Mouse (Mus musculus): ENCODE results near the gene Trim7. TPM values are rescaled to one million over a fixed set of nuclear protein-coding genes. Genes with fewer than 3 reads are reported as not detected.
"Not testable (repeated sequence)": the region's sequence is repeated elsewhere in the genome, so short reads cannot be mapped to it uniquely, and the experiment has no call there.

The Trim7 gene
- total RNA-seq, 1 experiment from 2014 or later: 4.3 TPM

DNA sequence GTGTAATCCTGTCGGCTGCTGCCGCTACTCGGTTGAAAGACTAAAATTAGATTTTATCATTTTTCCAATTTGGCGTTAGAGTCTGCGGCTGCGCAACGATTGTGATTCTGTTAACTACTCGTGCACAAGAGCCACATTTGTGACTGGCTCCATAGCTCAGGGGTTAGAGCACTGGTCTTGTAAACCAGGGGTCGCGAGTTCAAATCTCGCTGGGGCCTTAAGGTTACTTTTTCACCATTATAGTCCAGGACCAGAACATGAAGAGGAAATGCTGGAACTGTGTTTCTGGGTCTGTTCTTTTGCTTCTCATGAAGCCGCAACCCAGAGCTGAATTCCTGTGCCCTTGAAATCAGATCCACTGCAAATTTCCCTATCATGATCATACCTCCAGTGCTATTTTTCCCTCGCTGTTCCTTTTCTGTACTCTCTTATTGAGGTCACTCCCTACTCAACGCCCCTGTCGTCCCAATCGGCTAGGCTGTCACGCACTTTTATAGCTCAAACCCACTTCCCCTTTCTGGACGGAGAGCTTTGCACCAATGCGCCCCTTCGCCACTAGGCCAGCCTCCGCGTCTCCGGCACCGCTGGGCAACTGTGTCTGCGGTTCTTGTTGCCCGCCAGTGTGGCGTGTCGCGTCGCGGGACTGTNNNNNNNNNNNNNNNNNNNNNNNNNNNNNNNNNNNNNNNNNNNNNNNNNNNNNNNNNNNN is 27.7 kb downstream of the Trim7 start:
- peak; percentile 63 to 65 for ATAC-seq (replicated peaks in 1 of 2; ENCODE audit: insufficient read depth in 1 of 2, low FRiP score in 2 of 2, low TSS enrichment in 1 of 2, low read depth in 1 of 2, poor library complexity in 2 of 2, severe bottlenecking in 2 of 2)

DNA sequence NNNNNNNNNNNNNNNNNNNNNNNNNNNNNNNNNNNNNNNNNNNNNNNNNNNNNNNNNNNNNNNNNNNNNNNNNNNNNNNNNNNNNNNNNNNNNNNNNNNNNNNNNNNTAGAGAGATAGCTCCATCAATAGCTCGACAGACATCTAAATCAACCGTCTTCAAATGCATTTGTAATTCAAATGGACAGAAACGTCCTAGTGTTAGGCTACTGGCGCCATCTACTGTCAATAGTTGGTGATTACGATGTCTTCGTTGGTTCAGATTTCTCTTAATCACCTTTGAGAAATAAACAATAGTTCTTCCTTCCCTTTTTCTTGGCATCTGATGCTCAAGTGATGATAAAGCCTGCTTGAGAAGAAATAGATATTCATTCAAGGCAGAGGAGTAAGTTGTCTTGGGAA is 33.1 kb downstream of the Trim7 start:
- ATAC-seq (replicated peaks in 1 of 2; ENCODE audit: insufficient read depth in 1 of 2, low FRiP score in 2 of 2, low TSS enrichment in 1 of 2, low read depth in 1 of 2, poor library complexity in 2 of 2, severe bottlenecking in 2 of 2): peak in 1 of 2 experiments; percentile 38; a peak in 1 of 4 replicates

DNA sequence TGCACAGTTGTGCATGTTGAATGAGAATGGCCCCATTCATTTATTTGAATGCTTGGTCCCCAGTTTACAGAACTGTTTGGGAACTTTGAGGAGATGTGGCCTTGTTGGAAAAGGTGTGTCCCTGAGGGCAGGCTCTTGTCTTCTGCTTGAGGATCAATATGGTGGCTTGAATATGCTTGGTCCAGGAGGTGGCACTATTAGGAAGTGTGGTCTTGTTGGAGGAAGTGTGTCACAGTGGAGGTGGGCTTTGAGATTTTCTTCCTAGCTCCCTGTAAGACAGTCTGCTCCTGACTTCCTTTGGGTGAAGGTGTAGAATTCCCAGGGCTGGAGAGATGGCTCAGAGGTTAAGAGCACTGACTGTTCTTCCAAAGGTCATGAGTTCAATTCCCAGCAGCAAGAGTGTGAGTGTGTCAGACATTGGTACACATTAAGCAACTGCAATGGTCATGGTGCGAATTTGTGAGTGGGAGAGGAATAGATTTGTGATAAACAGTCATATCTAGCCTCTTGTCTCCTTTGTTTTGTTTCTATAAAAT is 36.9 kb downstream of the Trim7 start:
- ATAC-seq (replicated peaks in 1 of 2; ENCODE audit: insufficient read depth in 1 of 2, low FRiP score in 2 of 2, low TSS enrichment in 1 of 2, low read depth in 1 of 2, poor library complexity in 2 of 2, severe bottlenecking in 2 of 2): no peak

DNA sequence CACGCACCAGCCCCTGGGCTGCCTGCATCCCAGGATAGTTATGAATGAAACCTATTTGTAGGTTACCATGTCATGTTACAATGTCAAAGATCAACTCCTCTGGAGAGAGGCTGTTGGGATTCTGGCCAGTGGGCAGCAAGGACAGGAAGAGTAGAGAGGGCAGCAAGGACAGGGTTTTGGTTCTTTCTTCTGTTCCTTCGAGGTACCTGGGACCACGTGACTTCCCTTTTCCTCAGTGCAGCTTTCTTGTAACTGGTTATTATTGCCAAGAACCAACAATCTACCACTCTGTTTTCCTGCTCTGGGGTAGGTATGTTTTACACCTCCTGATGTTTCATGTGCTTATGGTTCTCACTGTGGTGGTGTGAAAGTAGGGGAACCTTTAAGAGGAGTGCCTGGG is 37.9 kb downstream of the Trim7 start:
- ATAC-seq (replicated peaks in 1 of 2; ENCODE audit: insufficient read depth in 1 of 2, low FRiP score in 2 of 2, low TSS enrichment in 1 of 2, low read depth in 1 of 2, poor library complexity in 2 of 2, severe bottlenecking in 2 of 2): 0 out of 4 replicates have a peak, but pooled peaks of 1 of the 2 experiments have one; percentile 18

DNA sequence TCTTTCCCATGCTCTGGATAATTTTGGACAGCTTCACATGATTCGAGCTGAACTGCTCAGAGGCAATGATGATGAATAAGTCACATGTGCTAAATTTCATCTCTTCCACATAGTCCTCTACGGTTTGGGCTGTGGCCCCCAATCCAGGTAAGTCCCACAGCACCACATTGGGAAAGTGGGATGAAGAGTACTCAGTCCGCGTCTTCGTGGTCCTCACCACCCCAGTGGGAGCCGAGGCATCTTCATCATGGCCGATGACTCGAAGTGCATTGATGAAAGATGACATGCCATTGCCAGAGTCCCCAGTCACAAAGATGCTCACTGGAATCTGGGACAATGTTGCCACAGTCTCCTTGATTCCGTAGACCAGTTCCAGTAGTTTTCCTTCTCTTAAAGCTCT is 40.5 kb downstream of the Trim7 start:
- ATAC-seq (replicated peaks in 1 of 2; ENCODE audit: insufficient read depth in 1 of 2, low FRiP score in 2 of 2, low TSS enrichment in 1 of 2, low read depth in 1 of 2, poor library complexity in 2 of 2, severe bottlenecking in 2 of 2): no peak

DNA sequence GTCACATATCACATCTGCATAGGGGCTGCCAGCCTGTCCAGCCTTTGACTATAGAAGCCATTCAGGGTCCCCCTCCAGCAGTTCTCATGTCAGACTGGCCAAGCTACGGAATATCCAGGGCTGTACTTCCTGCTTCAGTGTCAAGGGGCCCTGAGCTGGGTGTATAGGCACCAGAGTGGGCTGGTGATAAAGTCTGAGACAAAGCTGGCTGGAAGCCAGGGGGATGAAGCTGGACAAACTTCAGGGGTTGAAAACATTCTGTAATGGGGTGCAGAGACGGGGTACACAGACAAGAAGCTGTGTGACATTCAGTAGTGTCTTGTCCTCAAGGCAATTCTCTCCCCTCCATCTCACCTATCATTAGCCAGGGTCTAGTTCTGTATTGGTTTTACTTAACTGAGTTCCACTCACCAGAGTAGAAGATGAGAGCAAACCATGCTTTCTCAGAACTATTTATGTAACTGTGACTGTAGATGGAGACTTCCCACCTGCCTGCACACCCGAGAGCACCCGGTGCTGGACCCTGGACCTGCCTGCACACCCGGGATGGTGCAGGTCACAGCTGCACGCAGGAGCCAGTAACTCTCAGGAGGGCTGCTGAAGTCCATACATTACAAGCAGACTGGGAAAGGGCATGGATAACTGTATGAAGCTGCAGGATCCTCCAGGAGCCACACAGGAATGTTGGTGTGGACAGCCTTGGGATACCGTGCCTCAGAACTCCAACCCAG is 43.6 kb downstream of the Trim7 start:
- ATAC-seq (replicated peaks in 1 of 2; ENCODE audit: insufficient read depth in 1 of 2, low FRiP score in 2 of 2, low TSS enrichment in 1 of 2, low read depth in 1 of 2, poor library complexity in 2 of 2, severe bottlenecking in 2 of 2): no peak

DNA sequence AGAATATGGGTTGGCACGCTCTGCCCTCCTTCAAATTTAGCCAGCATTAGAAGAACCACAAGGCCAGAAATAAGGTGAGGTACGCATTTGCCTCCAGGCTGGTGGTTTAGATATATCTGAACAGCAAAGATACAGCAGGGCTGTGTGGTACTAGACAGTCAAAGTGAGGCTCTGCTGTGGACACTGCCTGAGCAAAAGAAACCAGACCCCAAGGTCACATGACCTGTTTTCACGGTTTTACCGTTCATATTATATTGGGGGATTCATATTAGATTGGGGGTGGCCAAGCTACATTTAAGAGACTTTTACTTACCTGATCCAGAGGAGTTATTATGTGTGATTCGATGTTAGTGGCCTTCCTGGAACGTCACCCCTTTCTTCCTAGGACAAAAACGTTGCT is 44.8 kb downstream of the Trim7 start:
- no peak for ATAC-seq (replicated peaks in 1 of 2; ENCODE audit: insufficient read depth in 1 of 2, low FRiP score in 2 of 2, low TSS enrichment in 1 of 2, low read depth in 1 of 2, poor library complexity in 2 of 2, severe bottlenecking in 2 of 2)

DNA sequence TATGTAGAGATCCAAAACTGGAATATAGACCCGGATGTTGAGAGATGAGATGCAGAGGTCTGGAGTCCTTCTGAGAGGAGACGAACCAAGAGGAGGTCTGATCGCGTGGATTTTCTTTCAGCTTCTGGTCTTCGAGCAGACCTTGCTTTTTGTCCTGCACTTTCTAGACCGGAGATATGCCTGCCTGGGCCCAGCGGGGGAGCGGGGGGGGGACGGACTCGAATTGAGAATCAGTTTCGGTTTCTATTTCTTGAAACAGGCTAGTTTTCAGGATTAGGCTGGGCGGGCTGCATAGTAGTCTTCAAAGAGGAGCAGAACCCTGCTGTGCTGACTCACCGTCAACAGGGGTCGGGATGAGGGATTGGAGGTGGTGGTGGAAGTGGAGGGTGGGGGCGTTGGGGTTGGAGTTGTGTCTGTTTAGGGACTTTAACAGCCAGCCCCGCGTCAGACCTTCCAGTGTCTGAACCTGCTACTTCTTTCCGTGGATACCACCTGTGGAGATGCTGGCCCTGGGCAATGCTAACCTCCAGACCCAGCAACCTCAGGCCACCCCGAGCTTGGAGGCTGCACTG is 45.3 kb downstream of the Trim7 start, which contains the start of gene Irgm1:
TSS of gene Irgm1 (minus strand) at position 483 of the 572 bp plus-strand sequence.
- peak; percentile 49 to 51 for ATAC-seq (replicated peaks in 1 of 2; ENCODE audit: insufficient read depth in 1 of 2, low FRiP score in 2 of 2, low TSS enrichment in 1 of 2, low read depth in 1 of 2, poor library complexity in 2 of 2, severe bottlenecking in 2 of 2)

DNA sequence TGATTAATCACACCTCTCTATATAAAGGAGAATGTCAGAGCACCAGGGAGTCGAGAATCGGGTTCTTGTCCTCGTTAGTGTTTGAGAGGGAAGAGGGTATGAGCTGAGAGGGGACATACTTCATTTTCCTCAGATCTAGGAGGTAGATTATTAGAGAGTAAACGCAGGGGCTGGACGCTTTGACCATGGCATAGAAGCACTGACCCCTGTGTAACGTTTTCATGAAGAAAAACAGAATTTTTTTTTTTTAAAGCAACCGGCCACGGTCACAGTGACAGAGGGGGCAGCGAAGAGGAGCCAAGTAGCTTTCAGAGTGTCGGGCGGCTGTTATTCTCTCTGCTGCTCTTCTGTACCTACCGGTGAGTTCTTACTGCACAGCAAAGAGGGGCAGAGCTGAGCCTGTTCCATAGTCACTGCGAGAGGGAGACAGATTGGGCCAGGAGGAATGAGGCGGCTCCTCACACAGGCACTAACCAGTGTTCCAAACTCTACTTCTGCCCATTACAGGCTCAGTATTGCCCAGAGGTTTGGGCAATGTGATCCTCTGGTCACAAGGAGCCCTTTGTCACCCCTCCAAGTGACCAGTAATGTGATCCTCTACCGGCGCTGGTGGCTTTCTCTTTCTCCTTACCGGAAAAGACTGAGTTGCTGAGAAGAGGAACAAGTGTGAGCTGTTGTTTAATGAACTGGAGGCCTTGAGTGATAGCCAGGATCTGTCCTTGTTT is 46.0 kb downstream of the Trim7 start:
- peak; percentile 13 to 40 for ATAC-seq (replicated peaks in 1 of 2; ENCODE audit: insufficient read depth in 1 of 2, low FRiP score in 2 of 2, low TSS enrichment in 1 of 2, low read depth in 1 of 2, poor library complexity in 2 of 2, severe bottlenecking in 2 of 2)

DNA sequence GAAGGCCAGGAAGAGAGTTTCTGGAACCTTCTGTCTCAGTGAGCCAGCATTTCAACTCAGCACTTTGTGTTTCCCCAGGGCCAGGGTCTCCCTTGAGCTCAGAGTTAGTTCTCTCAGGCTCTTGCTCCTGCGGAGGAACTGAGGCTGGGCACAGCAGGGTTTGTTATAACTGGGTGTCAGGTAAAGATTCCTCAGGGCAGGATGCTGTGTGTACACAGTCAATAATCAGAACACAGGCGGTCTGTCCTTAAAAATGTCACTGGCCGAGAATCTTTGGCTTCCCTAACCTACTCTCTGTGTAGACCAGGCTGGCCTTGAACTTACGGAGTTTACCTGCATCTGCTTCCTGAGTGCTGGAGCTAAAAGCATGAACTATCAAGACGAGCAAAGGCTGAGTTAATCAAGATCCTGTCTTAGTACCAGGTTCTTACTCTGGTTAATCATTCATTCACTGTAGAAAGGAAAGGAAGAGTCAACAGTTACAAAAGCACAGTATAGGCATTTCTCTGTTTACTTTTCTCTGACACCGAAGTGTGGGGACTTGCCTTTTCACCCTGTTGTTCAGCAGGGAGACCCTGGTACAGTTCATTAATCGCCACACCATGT is 46.9 kb downstream of the Trim7 start:
- no peak for ATAC-seq (replicated peaks in 1 of 2; ENCODE audit: insufficient read depth in 1 of 2, low FRiP score in 2 of 2, low TSS enrichment in 1 of 2, low read depth in 1 of 2, poor library complexity in 2 of 2, severe bottlenecking in 2 of 2)

DNA sequence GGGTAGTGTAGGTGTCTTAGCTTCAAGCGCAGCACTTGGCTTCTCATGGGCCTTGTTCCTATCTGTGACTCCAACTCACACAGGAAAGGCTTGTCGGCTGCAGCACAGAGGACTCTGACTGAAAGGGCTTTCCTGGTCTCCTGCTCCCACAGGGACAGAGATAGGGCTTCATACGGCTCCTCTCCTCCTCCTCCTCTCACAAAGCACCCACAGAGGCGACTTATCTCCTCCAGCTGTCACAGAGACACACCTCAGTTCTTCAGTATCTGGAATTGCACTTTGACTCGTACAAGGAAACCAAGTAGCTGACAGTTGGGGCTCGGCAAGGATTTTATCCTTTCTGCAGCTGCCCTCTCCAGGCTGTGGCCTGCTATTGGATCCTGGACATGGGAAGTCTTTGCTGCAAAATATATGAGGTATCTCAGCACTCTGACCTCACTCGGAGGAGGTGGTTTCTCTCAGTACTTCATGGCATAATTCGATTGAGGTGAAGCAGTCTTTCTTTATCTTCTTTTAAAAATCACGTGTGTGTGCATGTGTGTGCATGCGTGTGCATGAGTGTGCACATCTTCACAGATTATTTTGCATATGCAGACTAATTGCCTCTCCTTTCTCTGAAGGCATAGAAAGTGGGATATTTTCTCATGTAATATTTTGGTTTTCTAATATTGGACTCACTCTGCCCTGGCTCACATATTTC is 47.8 kb downstream of the Trim7 start:
- ATAC-seq (replicated peaks in 1 of 2; ENCODE audit: insufficient read depth in 1 of 2, low FRiP score in 2 of 2, low TSS enrichment in 1 of 2, low read depth in 1 of 2, poor library complexity in 2 of 2, severe bottlenecking in 2 of 2): no peak

DNA sequence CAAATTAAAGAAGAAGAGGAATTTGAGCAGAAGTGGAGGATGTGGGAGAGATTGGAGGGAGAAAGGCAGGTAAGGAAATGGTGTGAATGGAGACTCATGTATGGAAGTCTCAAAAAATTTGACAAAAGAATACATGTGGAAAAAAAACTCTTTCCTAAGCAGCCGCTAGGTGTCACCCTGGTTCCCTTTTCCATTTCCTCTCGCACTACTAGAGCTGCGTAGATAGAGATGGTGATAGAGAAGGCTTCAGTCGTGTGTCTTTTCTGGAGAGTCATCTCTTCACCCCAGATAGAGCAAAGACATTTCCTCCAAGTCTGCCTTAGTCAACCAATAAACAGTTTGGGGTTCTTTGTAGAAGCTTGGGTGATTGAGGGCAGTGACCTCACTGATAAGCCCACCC is 48.5 kb downstream of the Trim7 start:
- peak; percentile 29 to 37 for ATAC-seq (replicated peaks in 1 of 2; ENCODE audit: insufficient read depth in 1 of 2, low FRiP score in 2 of 2, low TSS enrichment in 1 of 2, low read depth in 1 of 2, poor library complexity in 2 of 2, severe bottlenecking in 2 of 2)

DNA sequence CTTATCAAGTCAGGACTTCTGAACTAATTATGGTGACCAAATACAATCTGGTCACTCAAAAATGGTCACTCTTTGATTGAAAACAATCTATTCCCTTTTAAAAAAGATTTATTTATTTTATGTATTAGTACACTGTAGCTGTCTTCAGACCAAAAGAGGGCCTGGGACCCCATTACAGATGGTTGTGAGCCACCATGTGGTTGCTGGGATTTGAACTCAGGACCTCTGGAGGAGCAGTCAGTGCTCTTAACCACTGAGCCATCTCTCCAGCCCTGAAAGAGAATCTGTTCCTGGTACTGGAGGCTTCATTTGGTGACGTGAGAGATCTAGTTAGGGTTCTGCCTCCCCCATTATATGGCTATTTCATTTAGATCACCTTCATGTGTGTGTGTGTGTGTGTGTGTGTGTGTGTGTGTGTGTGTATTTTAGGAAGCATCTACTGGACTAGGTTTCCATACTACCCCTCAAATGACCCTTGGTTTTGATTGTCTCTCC is 49.5 kb downstream of the Trim7 start:
- ATAC-seq (replicated peaks in 1 of 2; ENCODE audit: insufficient read depth in 1 of 2, low FRiP score in 2 of 2, low TSS enrichment in 1 of 2, low read depth in 1 of 2, poor library complexity in 2 of 2, severe bottlenecking in 2 of 2): not testable (repeated sequence)

DNA sequence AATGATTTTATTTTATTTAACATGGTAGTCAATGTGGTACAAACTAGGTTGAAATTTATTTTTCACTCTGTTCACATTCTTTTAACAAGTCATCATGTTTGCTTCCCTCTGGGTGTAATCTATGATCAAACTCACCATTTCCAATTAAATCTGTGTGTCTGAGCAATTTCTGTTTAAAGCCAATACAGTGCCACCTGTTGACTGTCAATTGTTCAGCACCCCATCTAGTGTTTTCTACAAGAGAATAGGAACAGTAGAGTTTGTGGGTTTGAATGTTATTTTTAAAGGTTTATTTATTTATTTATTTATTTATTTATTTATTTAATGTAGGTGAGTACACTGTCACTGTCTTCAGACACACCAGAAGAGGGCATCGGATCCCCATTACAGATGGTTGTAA is 50.7 kb downstream of the Trim7 start:
- ATAC-seq (replicated peaks in 1 of 2; ENCODE audit: insufficient read depth in 1 of 2, low FRiP score in 2 of 2, low TSS enrichment in 1 of 2, low read depth in 1 of 2, poor library complexity in 2 of 2, severe bottlenecking in 2 of 2): no peak

DNA sequence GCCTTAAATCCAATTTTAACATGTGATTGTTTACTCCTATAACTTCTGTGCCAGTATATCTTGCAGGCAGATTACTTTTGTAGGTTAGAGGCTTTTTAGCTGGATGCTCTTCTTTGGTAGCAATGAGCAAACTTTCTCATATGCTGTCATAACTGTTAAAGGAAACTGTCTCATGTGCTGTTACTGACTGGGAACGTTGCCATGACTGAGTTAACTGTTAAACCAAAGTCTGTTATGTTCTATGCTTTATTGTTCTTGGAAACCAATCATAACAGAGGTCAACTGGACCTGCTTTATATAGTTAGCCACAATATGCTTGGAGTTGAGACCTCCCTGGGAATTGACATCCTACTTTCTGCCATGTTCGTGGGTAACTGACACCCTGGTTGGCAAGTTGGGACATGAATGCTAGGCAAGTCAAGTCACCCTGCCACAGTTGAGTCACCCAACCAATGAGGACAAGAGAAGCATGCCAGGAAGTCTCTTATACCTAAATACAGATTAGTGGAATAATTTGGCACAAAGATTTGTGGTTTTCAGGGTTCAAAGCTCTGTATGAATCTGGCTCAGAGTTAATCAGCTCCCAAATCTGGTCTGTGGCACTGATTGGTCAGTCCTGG is 73.0 kb downstream of the Trim7 start:
- no peak for ATAC-seq (replicated peaks in 1 of 2; ENCODE audit: insufficient read depth in 1 of 2, low FRiP score in 2 of 2, low TSS enrichment in 1 of 2, low read depth in 1 of 2, poor library complexity in 2 of 2, severe bottlenecking in 2 of 2)
